Mouse (Mus musculus): ENCODE measurements around the gene Eif4b.

Gene Eif4b

GRCm38 (mm10) chr15:102101672-102102541 is 28.3 kb downstream of the Eif4b start:
- DNase-seq (ENCODE audit: extremely low read depth, low read depth, low spot score): no peak

- no peak for DNase-seq (ENCODE audit: extremely low read depth, low read depth, low spot score)
These were observed 29.1 kb downstream of the Eif4b start for GRCm38 (mm10) chr15:102102548-102103121.

GRCm38 (mm10) chr15:102103371-102103946 is 29.9 kb downstream of the Eif4b start:
- no peak for DNase-seq (ENCODE audit: extremely low read depth, low read depth, low spot score)

GRCm38 (mm10) chr15:102103947-102104555 is 30.5 kb downstream of the Eif4b start:
- no peak for DNase-seq (ENCODE audit: extremely low read depth, low read depth, low spot score)

- DNase-seq (ENCODE audit: extremely low read depth, low read depth, low spot score): no peak
These were observed 31.8 kb downstream of the Eif4b start for GRCm38 (mm10) chr15:102105360-102105759.

GRCm38 (mm10) chr15:102105764-102106730 is 32.5 kb downstream of the Eif4b start:
- no peak for DNase-seq (ENCODE audit: extremely low read depth, low read depth, low spot score)

GRCm38 (mm10) chr15:102106754-102107456 is 33.3 kb downstream of the Eif4b start:
- DNase-seq (ENCODE audit: extremely low read depth, low read depth, low spot score): no peak

GRCm38 (mm10) chr15:102107689-102108573 is 34.4 kb downstream of the Eif4b start:
- DNase-seq (ENCODE audit: extremely low read depth, low read depth, low spot score): no peak

- no peak for DNase-seq (ENCODE audit: extremely low read depth, low read depth, low spot score)
These were observed 35.3 kb downstream of the Eif4b start for GRCm38 (mm10) chr15:102108651-102109525.

- no peak for DNase-seq (ENCODE audit: extremely low read depth, low read depth, low spot score)
These were observed 36.7 kb downstream of the Eif4b start for GRCm38 (mm10) chr15:102110271-102110670.

- DNase-seq (ENCODE audit: extremely low read depth, low read depth, low spot score): no peak
These were observed 37.3 kb downstream of the Eif4b start for GRCm38 (mm10) chr15:102110701-102111494.

- DNase-seq (ENCODE audit: extremely low read depth, low read depth, low spot score): no peak
These were observed 37.9 kb downstream of the Eif4b start for GRCm38 (mm10) chr15:102111495-102111829.

- no peak for DNase-seq (ENCODE audit: extremely low read depth, low read depth, low spot score)
These were observed 38.6 kb downstream of the Eif4b start for GRCm38 (mm10) chr15:102112181-102112580.

- no peak for DNase-seq (ENCODE audit: extremely low read depth, low read depth, low spot score)
These were observed 39.3 kb downstream of the Eif4b start for GRCm38 (mm10) chr15:102112827-102113226.

- DNase-seq (ENCODE audit: extremely low read depth, low read depth, low spot score): no peak
These were observed 40.1 kb downstream of the Eif4b start for GRCm38 (mm10) chr15:102113674-102114073.

GRCm38 (mm10) chr15:102114651-102115260 is 41.2 kb downstream of the Eif4b start:
- no peak for DNase-seq (ENCODE audit: extremely low read depth, low read depth, low spot score)

GRCm38 (mm10) chr15:102115731-102116231 is 42.2 kb downstream of the Eif4b start:
- no peak for DNase-seq (ENCODE audit: extremely low read depth, low read depth, low spot score)
